In the genomic region with DNA sequence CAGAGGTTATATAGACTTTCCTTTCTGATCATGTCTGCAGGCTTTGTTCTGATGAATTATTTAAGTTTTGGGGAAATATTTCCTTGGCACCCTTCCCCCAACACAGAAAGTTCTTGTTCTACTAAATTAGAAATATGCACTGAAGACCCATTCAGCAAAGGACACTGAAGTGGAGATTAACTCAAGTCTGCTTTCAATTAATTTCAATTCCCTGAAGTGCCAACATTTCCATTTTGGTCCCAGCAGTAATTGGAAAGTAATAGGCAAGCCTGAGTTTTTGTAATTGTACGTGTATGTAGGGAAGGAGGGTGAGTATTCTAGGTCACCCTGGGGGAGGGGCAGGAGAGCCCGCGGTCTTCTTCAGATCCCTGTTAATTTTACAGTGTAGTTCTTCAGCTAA, we compare ENCODE assay signal across 17 mouse cellular contexts. TPM values are rescaled to one million over a fixed set of nuclear protein-coding genes. Genes with fewer than 3 reads are reported as not detected.
"Had no signal": no experiment of that assay in that cellular context is flagged by ENCODE, and none has a peak within 500 bp of the region (broad histone marks: within the 10 kb centered on the region; RNA-seq: fewer than 3 reads in every experiment).

No protein-coding gene starts in this region.

- H3K4me2 ChIP-seq: kidney, embryonic 15.5 days; limb, embryonic 15.5 days; liver, embryonic 12.5 days; lung, embryonic 14.5 days; midbrain, embryonic 11.5 days; neural tube, embryonic 15.5 days had no signal

- ATAC-seq: liver, embryonic 12.5 days had no signal

- DNase-seq: kidney, postnatal 25 days; layer of hippocampus, postnatal 36 days; lung, embryonic 14.5 days; lung, postnatal 10 days; lung, postnatal 4 days; right cerebral cortex, postnatal 4 days; spleen, adult 18-20 months; thymus, adult 18-20 months; thymus, postnatal 14 days had no signal

- H3K4me3 ChIP-seq: kidney, embryonic 15.5 days; limb, embryonic 15.5 days; liver, embryonic 12.5 days; myocyte; neural tube, embryonic 15.5 days had no signal

- H3K4me1 ChIP-seq: kidney, embryonic 15.5 days; liver, embryonic 12.5 days; neural tube, embryonic 15.5 days had no signal

- H3K27me3 ChIP-seq: kidney, embryonic 15.5 days; limb, embryonic 15.5 days; liver, embryonic 12.5 days; neural tube, embryonic 15.5 days had no signal

- H3K36me3 ChIP-seq: kidney, embryonic 15.5 days; limb, embryonic 15.5 days; liver, embryonic 12.5 days; neural tube, embryonic 15.5 days had no signal

- H3K9ac ChIP-seq: kidney, embryonic 15.5 days; limb, embryonic 15.5 days; liver, embryonic 12.5 days; lung, embryonic 14.5 days; neural tube, embryonic 15.5 days had no signal

- H3K9me3 ChIP-seq: kidney, embryonic 15.5 days; limb, embryonic 15.5 days; liver, embryonic 12.5 days; neural tube, embryonic 15.5 days had no signal

- H3K27ac ChIP-seq: kidney, embryonic 15.5 days; limb, embryonic 15.5 days; liver, embryonic 12.5 days; neural tube, embryonic 15.5 days had no signal

RNA-seq across cellular contexts. Expression of gene Arhgef33, which starts 19.2 kb away (rescaled TPM):
- total RNA-seq: megakaryocyte, adult 5-6 weeks had no signal

RNA-seq across cellular contexts. Expression of gene Gm10190, which starts 46.9 kb away (rescaled TPM):
- total RNA-seq: megakaryocyte, adult 5-6 weeks had no signal
- polyA plus RNA-seq: liver, embryonic 16.5 days; myocyte had no signal
